Comparison of ENCODE assay signal across 8 mouse cellular contexts in genomic region chr10:117149942-117150617, GRCm38 (mm10). TPM values are rescaled to one million over a fixed set of nuclear protein-coding genes. Genes with fewer than 3 reads are reported as not detected.
DNase-seq lines count a peak whose midpoint lies in the region; ATAC-seq lines count a peak whose summit lies in the region.

No protein-coding gene starts in this region.

- peak overlapping the region; percentile 65 for H3K4me2 ChIP-seq in embryonic facial prominence, embryonic 12.5 days (replicated peaks)
- H3K4me2 ChIP-seq in hindbrain, embryonic 16.5 days (ENCODE audit: low read length) = peak overlapping the region; percentile 78
- peak overlapping the region; percentile 92 for H3K4me2 ChIP-seq in liver, embryonic 12.5 days

- no peak overlapping the region for H3K27ac ChIP-seq in embryonic facial prominence, embryonic 12.5 days
- H3K27ac ChIP-seq in hindbrain, embryonic 16.5 days (ENCODE audit: low read depth, low read length) = no peak overlapping the region
- H3K27ac ChIP-seq in liver, embryonic 12.5 days = peak overlapping the region; percentile 98

- ATAC-seq in embryonic facial prominence, embryonic 12.5 days (ENCODE audit: insufficient number of reproducible peaks, insufficient read depth, low FRiP score, low TSS enrichment) = no peak
- ATAC-seq in hindbrain, embryonic 16.5 days = peak; percentile 18
- ATAC-seq in liver, embryonic 12.5 days = peak; percentile 72

- peak overlapping the region; percentile 38; the same call in 1 of the 2 replicates for H3K9ac ChIP-seq in embryonic facial prominence, embryonic 12.5 days
- H3K9ac ChIP-seq in hindbrain, embryonic 16.5 days (ENCODE audit: low read depth, low read length) = peak overlapping the region; percentile 48
- H3K9ac ChIP-seq in liver, embryonic 12.5 days = peak overlapping the region; percentile 100

- H3K27me3 ChIP-seq in embryonic facial prominence, embryonic 12.5 days = no peaks in the 10 kb centered on the region; the same call in 1 of the 2 replicates
- H3K27me3 ChIP-seq in hindbrain, embryonic 16.5 days (replicated peaks; ENCODE audit: control insufficient read depth, insufficient read depth, low read length) = no peaks in the 10 kb centered on the region; the same call in 1 of the 2 replicates
- no peaks in the 10 kb centered on the region for H3K27me3 ChIP-seq in liver, embryonic 12.5 days (replicated peaks)

- peak; percentile 41 for DNase-seq in adrenal gland, postnatal 10 days
- DNase-seq in adrenal gland, postnatal 4 days (ENCODE audit: low spot score in 2 of 2) = no peak
- DNase-seq in ZHBTc4 (ENCODE audit: low read depth, low spot score) = peak; percentile 88
- peak; percentile 49 for DNase-seq in neural tube, embryonic 10.5 days (ENCODE audit: extremely low spot score, low spot score)
- peak; percentile 25 to 31 for DNase-seq in thymus, postnatal 10 days (ENCODE audit: low spot score in 2 of 2)

- peak overlapping the region; percentile 39 for H3K4me3 ChIP-seq in embryonic facial prominence, embryonic 12.5 days
- peak overlapping the region; percentile 42 for H3K4me3 ChIP-seq in hindbrain, embryonic 16.5 days (ENCODE audit: low read length)
- peak overlapping the region; percentile 100 for H3K4me3 ChIP-seq in liver, embryonic 12.5 days

- no peaks in the 10 kb centered on the region for H3K9me3 ChIP-seq in embryonic facial prominence, embryonic 12.5 days
- H3K9me3 ChIP-seq in hindbrain, embryonic 16.5 days (ENCODE audit: control insufficient read depth, low read length) = no peaks in the 10 kb centered on the region
- no peaks in the 10 kb centered on the region for H3K9me3 ChIP-seq in liver, embryonic 12.5 days (replicated peaks)

- peaks cover 14% of the 10 kb centered on the region; the same call in 1 of the 2 replicates for H3K4me1 ChIP-seq in embryonic facial prominence, embryonic 12.5 days
- peaks cover 22% of the 10 kb centered on the region for H3K4me1 ChIP-seq in hindbrain, embryonic 16.5 days (ENCODE audit: control insufficient read depth, insufficient read depth, low read depth, low read length)
- peaks cover 60% of the 10 kb centered on the region for H3K4me1 ChIP-seq in liver, embryonic 12.5 days

- H3K36me3 ChIP-seq in embryonic facial prominence, embryonic 12.5 days = no peaks in the 10 kb centered on the region
- H3K36me3 ChIP-seq in hindbrain, embryonic 16.5 days (ENCODE audit: control insufficient read depth, insufficient read depth, low read length) = no peaks in the 10 kb centered on the region
- no peaks in the 10 kb centered on the region for H3K36me3 ChIP-seq in liver, embryonic 12.5 days

- 1% methylated on average over 15 of the region's 23 CpGs for WGBS in embryonic facial prominence, embryonic 12.5 days
- WGBS in hindbrain, embryonic 16.5 days = 2% methylated on average over 23 of the region's 23 CpGs
- WGBS in liver, embryonic 12.5 days (ENCODE audit: insufficient replicate concordance) = 2% methylated on average over 23 of the region's 23 CpGs

RNA-seq across cellular contexts. Expression of gene Frs2, which starts 1.7 kb away (rescaled TPM):
- total RNA-seq in adrenal gland, postnatal 10 days (2021) = 10 to 100 TPM; 24.0 to 26.4 TPM
- total RNA-seq in adrenal gland, postnatal 4 days (2021) = 10 to 100 TPM; 37.5 to 39.2 TPM
- polyA plus RNA-seq in embryonic facial prominence, embryonic 12.5 days (2016; fragmentation: Nextera tagmentation; extraction: Ambion mirVana) = 22.8 and 24.4 TPM in 2 replicates
- 16.5 and 22.1 TPM in 2 replicates for polyA plus RNA-seq in hindbrain, embryonic 16.5 days (2015; fragmentation: Nextera tagmentation; extraction: Ambion mirVana)
- polyA plus RNA-seq in liver, embryonic 12.5 days (2016; fragmentation: Nextera tagmentation; extraction: Ambion mirVana) = 11.3 and 13.3 TPM in 2 replicates

Comparison
In these comparisons a context has a peak if more than half of its experiments do, and no peak if none do; other contexts are left out.
1. DNase-seq: peak in adrenal gland, postnatal 10 days (single experiment), ZHBTc4 (single experiment), neural tube, embryonic 10.5 days (single experiment) and thymus, postnatal 10 days (2 of 2); none in adrenal gland, postnatal 4 days (0 of 2).
2. H3K4me3 ChIP-seq: peak in every context shown above with its lines; median percentile 100 in liver, embryonic 12.5 days; 42 in hindbrain, embryonic 16.5 days; 39 in embryonic facial prominence, embryonic 12.5 days.
3. H3K9ac ChIP-seq: peak in every context shown above with its lines; median percentile 100 in liver, embryonic 12.5 days; 48 in hindbrain, embryonic 16.5 days; 38 in embryonic facial prominence, embryonic 12.5 days.
4. Peak in every context shown above with its lines, with median percentiles within 50 percentile points of each other: H3K4me2 ChIP-seq.